Mouse (Mus musculus) cortical plate, adult 2 months (tissue): ENCODE measurements at regions not wholly inside any gene's neighbourhood (a gene's known extent, or its start where the extent isn't known, plus 50 kb on each side); places are given as distances from the start of the nearest gene placed in this dataset.

Experiments
- CTCF ChIP-seq: fragments of 200-500 bp; IDR thresholded peaks from 2 replicates; pipeline ENCODE4 v1.5.1; 2011; ENCODE audit warnings: mild to moderate bottlenecking, control low read depth, low read length; ENCODE audit not compliant: insufficient read depth; ENCODE audit errors: extremely low read depth
- POLR2A ChIP-seq: fragments of 200-500 bp; IDR thresholded peaks from 2 replicates; pipeline ENCODE4 v1.6.1; 2011; ENCODE audit warnings: mild to moderate bottlenecking, low read length, control low read depth; ENCODE audit not compliant: insufficient read depth; ENCODE audit errors: extremely low read depth

- no peak for TF ChIP-seq CTCF
- TF ChIP-seq POLR2A = no peak
Observed at GRCm38 (mm10) chr9:23101584-23101983, 121.3 kb upstream of the Bmper start.
